Mouse (Mus musculus) heart, embryonic 14.5 days (tissue): Measurements from ENCODE around the gene Tnni1. TPM values are rescaled to one million over a fixed set of nuclear protein-coding genes. Genes with fewer than 3 reads are reported as not detected.
A peak's percentile ranks its signal among the peaks of the same experiment; 100 is the strongest.

ENCODE experiments used
- ATAC-seq: fragments of 200-750 bp; cut with Nextera tagmentation; 2 replicates; pipeline ENCODE4 v1.8.0; 2017; ENCODE audit warnings: low read depth, moderate TSS enrichment; ENCODE audit not compliant: insufficient number of reproducible peaks, insufficient read depth, low FRiP score
- H3K27ac ChIP-seq, 2 experiments: fragments of 200-500 bp in 1 of 2; fragments of 300-500 bp in 1 of 2; sonication (generic) in 1 of 2; replicated peaks in 1 of 2; 2 replicates each; pipeline ENCODE4 v1.5.1; 2012 to 2014; ENCODE audit warnings: low read depth in 2 of 2, low read length in 2 of 2, control low read depth in 1 of 2, mild to moderate bottlenecking in 1 of 2, mixed read lengths in 1 of 2; ENCODE audit not compliant: control insufficient read depth in 1 of 2, insufficient read depth in 1 of 2
- H3K27me3 ChIP-seq: fragments of 300-500 bp; sonication (generic); 2 replicates; pipeline ENCODE4 v1.6.1; 2014; ENCODE audit warnings: mild to moderate bottlenecking, low read length, control low read depth; ENCODE audit not compliant: control insufficient read depth, insufficient read depth
- H3K36me3 ChIP-seq: fragments of 300-500 bp; sonication (generic); 2 replicates; pipeline ENCODE4 v1.6.1; 2014; ENCODE audit warnings: mild to moderate bottlenecking, control low read depth, low read length, mixed read lengths; ENCODE audit not compliant: control insufficient read depth, insufficient read depth
- H3K4me1 ChIP-seq, 2 experiments: fragments of 200-500 bp in 1 of 2; fragments of 300-500 bp in 1 of 2; sonication (generic) in 1 of 2; 2 replicates each; pipeline ENCODE4 v1.6.1; 2012 to 2014; ENCODE audit warnings: low read length in 2 of 2, control low read depth in 1 of 2, mixed read lengths in 1 of 2; ENCODE audit not compliant: control insufficient read depth in 2 of 2, insufficient read depth in 2 of 2
- H3K4me2 ChIP-seq: fragments of 300-500 bp; sonication (generic); 2 replicates; pipeline ENCODE4 v1.6.1; 2014; ENCODE audit warnings: mild to moderate bottlenecking, low read length
- H3K4me3 ChIP-seq, 2 experiments: fragments of 200-500 bp in 1 of 2; fragments of 300-500 bp in 1 of 2; sonication (generic) in 1 of 2; 2 replicates each; pipeline ENCODE4 v1.5.1; 2012 to 2014; ENCODE audit warnings: low read length in 2 of 2, mild to moderate bottlenecking in 2 of 2, control low read depth in 1 of 2, low read depth in 1 of 2, moderate library complexity in 1 of 2; ENCODE audit not compliant: control insufficient read depth in 1 of 2, insufficient read depth in 1 of 2
- H3K9ac ChIP-seq: fragments of 300-500 bp; sonication (generic); 2 replicates; pipeline ENCODE4 v1.6.1; 2014; ENCODE audit warnings: mild to moderate bottlenecking, low read length
- H3K9me3 ChIP-seq: fragments of 300-500 bp; sonication (generic); 2 replicates; pipeline ENCODE4 v1.6.1; 2016; ENCODE audit warnings: low read length, control low read depth; ENCODE audit not compliant: control insufficient read depth
- WGBS: fragments of 180-500 bp; shearing (Covaris S2); extraction: QIAGEN DNeasy Blood & Tissue Kit; methylation state at CpG from one replicate; pipeline ENCODE4 v1.1.7; 2014; 5-methylcytosine and 5-hydroxymethylcytosine counted together
- polyA plus RNA-seq: library from polyadenylated mRNA; unstranded; fragments of >200 nt; fragmentation: Nextera tagmentation; extraction: Ambion mirVana; gene quantifications from 2 replicates; pipeline ENCODE4 v1.2.1, GENCODE M21; 2014

Tnni1 gene
- polyA plus RNA-seq, 1 experiment from 2014 or later, result 5,035 TPM

DNA sequence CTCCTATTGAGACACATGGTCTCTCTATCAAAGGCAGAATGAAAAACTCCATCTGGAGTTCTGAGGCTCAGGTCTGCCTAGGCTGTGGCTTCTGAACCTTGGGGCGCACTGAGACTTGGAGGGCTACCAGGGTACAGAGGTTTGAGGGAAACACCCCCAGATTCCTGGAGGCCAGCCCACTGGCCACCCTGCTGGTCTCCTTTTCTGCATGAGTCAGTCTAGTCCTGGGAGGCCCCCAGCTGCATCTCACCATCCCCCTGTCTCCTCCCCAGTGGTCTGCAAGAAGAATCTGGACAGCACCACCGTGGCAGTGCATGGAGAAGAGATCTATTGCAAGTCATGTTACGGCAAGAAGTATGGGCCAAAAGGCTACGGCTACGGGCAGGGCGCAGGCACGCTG, 34.2 kb upstream of the Tnni1 start:
- Histone ChIP-seq H3K27ac (no peak overlapping the region), H3K9ac (no peak overlapping the region), H3K4me1 (peaks cover 30 to 35% of the 10 kb centered on the region in 2 experiments), H3K4me2 (no peak overlapping the region), H3K9me3 (no peaks in the 10 kb centered on the region), H3K27me3 (no peaks in the 10 kb centered on the region), H3K4me3 (no peak overlapping the region), H3K36me3 (peaks cover 67% of the 10 kb centered on the region)
- ATAC-seq, result no peak
- 85% methylated on average over 7 of the region's 7 CpGs for WGBS

GRCm38 (mm10) chr1:135746248-135746647, 33.0 kb upstream of the Tnni1 start:
- no peak overlapping the region for H3K27ac ChIP-seq
- H3K9me3 ChIP-seq, result no peaks in the 10 kb centered on the region
- no peak for ATAC-seq
- no peak overlapping the region for H3K9ac ChIP-seq
- H3K36me3 ChIP-seq, result peaks cover 74% of the 10 kb centered on the region
- H3K4me1 ChIP-seq, result peaks cover 22 to 23% of the 10 kb centered on the region in 2 experiments
- WGBS, result 73% methylated on average over 4 of the region's 4 CpGs
- no peak overlapping the region for H3K4me2 ChIP-seq
- H3K27me3 ChIP-seq, result no peaks in the 10 kb centered on the region
- no peak overlapping the region for H3K4me3 ChIP-seq

DNA sequence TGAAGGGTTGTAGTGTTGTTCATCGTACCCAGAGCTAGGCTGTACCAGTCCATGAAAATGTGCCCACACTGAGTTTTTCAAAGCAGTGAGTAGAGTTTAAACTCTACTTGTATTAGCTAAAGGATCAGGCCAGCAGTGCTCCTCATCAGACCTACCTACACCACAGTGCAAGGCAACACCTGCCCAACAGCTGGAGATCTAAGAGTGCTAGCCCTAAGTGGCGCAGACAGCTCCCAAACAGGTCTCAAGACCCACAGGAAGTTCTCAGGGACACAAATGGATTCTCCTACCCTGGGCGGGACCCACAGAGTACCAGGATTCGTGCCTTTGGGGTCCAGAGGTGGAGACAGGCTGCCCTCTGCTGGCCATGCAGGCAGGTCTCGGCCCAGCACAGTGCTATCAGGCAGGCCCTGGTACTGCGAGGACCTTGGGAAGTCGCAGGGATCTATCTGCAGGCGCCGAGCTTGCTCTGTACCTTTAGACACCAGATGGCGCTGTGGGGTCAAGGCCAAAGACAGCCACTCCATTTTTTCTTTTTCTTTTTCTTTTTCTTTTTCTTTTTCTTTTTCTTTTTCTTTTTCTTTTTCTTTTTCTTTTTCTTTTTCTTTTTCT, 26.4 kb upstream of the Tnni1 start:
- peak; percentile 94 for ATAC-seq
- H3K36me3 ChIP-seq, result peaks cover 49% of the 10 kb centered on the region
- no peaks in the 10 kb centered on the region for H3K27me3 ChIP-seq
- H3K4me2 ChIP-seq, result no peak overlapping the region
- no peak overlapping the region for H3K9ac ChIP-seq
- H3K4me3 ChIP-seq, result no peak overlapping the region
- H3K4me1 ChIP-seq, result peaks cover 12 to 17% of the 10 kb centered on the region in 2 experiments
- no peaks in the 10 kb centered on the region for H3K9me3 ChIP-seq
- peak overlapping the region; percentile 44 to 58 for H3K27ac ChIP-seq
- whole genome bisulfite sequencing, result 10% methylated on average over 10 of the region's 10 CpGs

- no peaks in the 10 kb centered on the region for H3K9me3 ChIP-seq
- H3K27ac ChIP-seq, result no peak overlapping the region
- H3K4me2 ChIP-seq, result no peak overlapping the region
- H3K4me3 ChIP-seq, result no peak overlapping the region
- ATAC-seq, result no peak
- H3K36me3 ChIP-seq, result peaks cover 24% of the 10 kb centered on the region
- peaks cover 12 to 17% of the 10 kb centered on the region in 2 experiments for H3K4me1 ChIP-seq
- no peaks in the 10 kb centered on the region for H3K27me3 ChIP-seq
- no peak overlapping the region for H3K9ac ChIP-seq
- 46% methylated on average over 9 of the region's 9 CpGs for WGBS
These were observed 23.9 kb upstream of the Tnni1 start for GRCm38 (mm10) chr1:135755287-135755686.

- no peaks in the 10 kb centered on the region for H3K27me3 ChIP-seq
- no peak overlapping the region for H3K9ac ChIP-seq
- H3K4me2 ChIP-seq, result no peak overlapping the region
- peaks cover 18% of the 10 kb centered on the region for H3K36me3 ChIP-seq
- no peaks in the 10 kb centered on the region for H3K9me3 ChIP-seq
- no peak for ATAC-seq
- no peak overlapping the region for H3K27ac ChIP-seq
- WGBS, result 76% methylated on average over 3 of the region's 3 CpGs
- H3K4me3 ChIP-seq, result no peak overlapping the region
- H3K4me1 ChIP-seq, result peaks cover 12 to 17% of the 10 kb centered on the region in 2 experiments
These were observed 23.3 kb upstream of the Tnni1 start for GRCm38 (mm10) chr1:135755913-135756312.

DNA sequence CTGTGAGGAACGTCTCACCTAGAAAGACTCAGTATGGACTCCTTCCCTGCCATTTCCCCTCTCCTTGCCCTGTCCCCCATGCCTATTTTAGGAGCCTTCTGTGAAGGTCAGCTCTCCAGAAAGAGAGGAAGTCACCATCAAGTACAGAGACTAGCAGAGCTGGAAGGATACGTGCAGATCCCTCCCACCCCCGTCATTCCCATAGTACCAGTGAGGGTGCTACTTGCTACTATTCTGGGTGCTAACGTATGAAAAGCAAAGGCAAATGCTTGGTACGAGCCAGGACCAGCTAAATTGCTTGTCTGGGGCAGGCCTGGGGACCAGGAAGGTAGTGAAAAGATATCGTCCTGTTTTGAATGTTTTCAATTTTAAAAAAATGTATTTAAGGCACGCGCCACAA, 21.9 kb upstream of the Tnni1 start:
- H3K4me3 ChIP-seq, result no peak overlapping the region
- ATAC-seq, result no peak
- peaks cover 12 to 17% of the 10 kb centered on the region in 2 experiments for H3K4me1 ChIP-seq
- H3K27me3 ChIP-seq, result no peaks in the 10 kb centered on the region
- H3K27ac ChIP-seq, result no peak overlapping the region
- peaks cover 4% of the 10 kb centered on the region for H3K36me3 ChIP-seq
- no peaks in the 10 kb centered on the region for H3K9me3 ChIP-seq
- 45% methylated on average over 8 of the region's 8 CpGs for WGBS
- H3K9ac ChIP-seq, result no peak overlapping the region
- no peak overlapping the region for H3K4me2 ChIP-seq

- no peak for ATAC-seq
- Histone ChIP-seq H3K27ac (no peak overlapping the region), H3K36me3 (no peaks in the 10 kb centered on the region), H3K4me2 (no peak overlapping the region), H3K4me1 (peaks cover 20 to 27% of the 10 kb centered on the region in 2 experiments), H3K9me3 (no peaks in the 10 kb centered on the region), H3K4me3 (no peak overlapping the region), H3K9ac (no peak overlapping the region), H3K27me3 (no peaks in the 10 kb centered on the region)
- 89% methylated on average over 4 of the region's 4 CpGs for WGBS
These were observed 19.5 kb upstream of the Tnni1 start for GRCm38 (mm10) chr1:135759685-135760084.

GRCm38 (mm10) chr1:135760216-135760615, 19.0 kb upstream of the Tnni1 start:
- ATAC-seq, result no peak
- Histone ChIP-seq H3K36me3 (no peaks in the 10 kb centered on the region), H3K4me1 (peaks cover 21 to 28% of the 10 kb centered on the region in 2 experiments), H3K9ac (no peak overlapping the region), H3K4me2 (no peak overlapping the region), H3K4me3 (no peak overlapping the region), H3K27me3 (no peaks in the 10 kb centered on the region), H3K27ac (no peak overlapping the region), H3K9me3 (no peaks in the 10 kb centered on the region)
- WGBS, result 59% methylated on average over 8 of the region's 8 CpGs
